Mouse (Mus musculus) ovary, adult 18-20 months (tissue): ENCODE data around the gene Vmn1r103.
"Not testable (repeated sequence)": the region's sequence is repeated elsewhere in the genome, so short reads cannot be mapped to it uniquely, and the experiment has no call there.

ENCODE experiments used
- DNase-seq: peaks from one replicate; pipeline ENCODE4 v3.0.0; 2022; ENCODE audit warnings: low spot score, mixed read lengths

The Vmn1r103 gene

GRCm38 (mm10) chr7:20510434-20510833 lies at the start of gene Vmn1r103:
TSS of gene Vmn1r103 (minus strand) at chr7:20510534.
- DNase-seq, result not testable (repeated sequence)

DNA sequence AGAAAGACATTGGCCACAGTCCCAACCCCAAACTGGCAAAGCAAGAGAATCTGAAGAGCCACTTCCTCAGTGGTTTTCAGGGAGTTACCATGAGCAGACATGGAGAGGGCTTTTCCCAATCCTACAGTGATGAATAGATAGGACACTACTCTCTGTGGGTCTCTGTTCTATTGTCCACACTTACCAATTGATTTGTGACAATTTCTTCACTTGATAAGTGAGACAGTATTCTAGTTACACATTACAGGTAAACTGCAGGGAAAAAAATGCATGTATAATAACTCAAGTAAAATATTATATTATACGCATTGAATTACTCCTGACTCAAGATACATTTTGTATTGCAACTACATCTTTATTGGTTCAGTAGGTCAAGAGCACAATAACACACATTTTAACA lies 35.3 kb upstream of the Vmn1r103 start, which contains the start of gene Gm5726:
TSS of gene Gm5726 (minus strand) at position 101 of the 400 bp plus-strand sequence.
- DNase-seq, result not testable (repeated sequence)

DNA sequence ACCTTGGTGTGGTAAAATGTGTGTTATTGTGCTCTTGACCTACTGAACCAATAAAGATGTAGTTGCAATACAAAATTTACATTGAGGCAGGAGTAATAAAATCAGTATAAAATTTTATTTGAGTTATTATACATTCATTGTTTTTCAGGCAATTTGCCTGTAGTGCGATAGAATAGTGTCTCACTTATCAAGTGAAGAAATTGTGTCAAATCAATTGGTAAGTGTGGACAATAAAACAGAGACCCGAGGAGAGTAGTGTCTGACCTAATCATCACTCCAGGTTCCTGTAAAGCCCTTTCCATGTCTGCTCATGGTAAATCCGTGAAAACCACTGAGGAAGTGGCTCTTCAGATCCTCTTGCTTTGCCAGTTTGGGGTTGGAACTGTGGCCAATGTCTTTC lies 23.2 kb upstream of the Vmn1r103 start, which contains the start of gene Vmn1r104:
TSS of gene Vmn1r104 (plus strand) at position 301 of the 400 bp plus-strand sequence.
- DNase-seq, result not testable (repeated sequence)

- not testable (repeated sequence) for DNase-seq
Observed at GRCm38 (mm10) chr7:20474825-20475224, 35.5 kb downstream of the Vmn1r103 start, which contains the start of gene Gm10670. TSS of gene Gm10670 (minus strand) at chr7:20474925.
